Mouse (Mus musculus): ENCODE results near the gene Kcnma1. TPM values are rescaled to one million over a fixed set of nuclear protein-coding genes. Genes with fewer than 3 reads are reported as not detected.

Kcnma1 gene
- polyA plus RNA-seq, 1 experiment from 2014 or later: 0.05 TPM

DNA sequence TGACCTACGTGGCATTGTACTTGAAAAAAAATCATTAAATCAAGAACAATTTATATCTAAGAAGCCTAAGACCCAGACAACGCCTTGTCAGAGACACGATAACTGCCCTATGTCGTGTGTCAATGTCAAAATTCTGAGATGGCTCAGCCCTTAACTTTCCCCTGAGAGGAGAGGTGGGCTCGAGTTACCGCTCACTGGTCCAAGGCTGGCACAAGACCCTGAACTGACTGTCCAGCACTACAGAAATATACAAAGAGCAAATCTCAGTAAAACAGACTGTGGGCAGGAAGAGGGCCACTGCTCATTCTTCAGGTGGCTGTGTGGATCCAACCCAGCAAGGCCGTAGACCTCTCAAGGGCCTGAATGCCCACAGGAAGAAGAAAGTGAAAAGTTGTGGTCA, 23.4 kb downstream of the Kcnma1 start:
- no peak overlapping the region for H3K9ac ChIP-seq (ENCODE audit: low read depth, low read length)
- no peak for ATAC-seq (ENCODE audit: low read depth)
- H3K27ac ChIP-seq (ENCODE audit: low read length): no peak overlapping the region
- no peaks in the 10 kb centered on the region for H3K4me1 ChIP-seq (ENCODE audit: control insufficient read depth, low read depth, low read length)
- H3K4me2 ChIP-seq (ENCODE audit: low read depth, low read length): no peak overlapping the region
- no peaks in the 10 kb centered on the region for H3K36me3 ChIP-seq (ENCODE audit: control insufficient read depth, insufficient read depth)
- H3K4me3 ChIP-seq (ENCODE audit: low read depth, low read length): no peak overlapping the region
- H3K27me3 ChIP-seq (ENCODE audit: control insufficient read depth, insufficient read depth, low read depth, low read length): no peaks in the 10 kb centered on the region
- WGBS (ENCODE audit: insufficient replicate concordance): 59% methylated on average over 7 of the region's 7 CpGs
- H3K9me3 ChIP-seq (replicated peaks; ENCODE audit: control insufficient read depth, low read length): no peaks in the 10 kb centered on the region

DNA sequence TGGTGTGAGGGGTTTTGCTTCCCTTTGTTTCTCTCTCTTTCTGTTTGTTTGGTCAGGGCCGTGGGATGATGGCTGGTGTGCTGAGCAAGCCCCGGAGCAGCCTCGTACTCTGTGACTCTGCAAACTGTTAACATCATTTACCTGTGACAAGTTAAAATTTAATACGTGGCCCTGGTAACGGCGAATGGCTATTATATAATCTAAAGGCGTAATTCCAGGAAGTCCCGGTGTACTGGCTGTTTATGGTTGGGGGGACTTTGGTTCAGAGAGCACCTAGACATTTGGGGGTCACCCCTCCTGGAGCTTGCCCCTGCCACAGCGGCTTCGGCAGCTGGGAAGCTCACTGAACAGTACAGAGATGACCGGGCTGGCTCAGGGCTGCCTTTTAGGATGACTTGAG, 24.6 kb downstream of the Kcnma1 start:
- no peak overlapping the region for H3K9ac ChIP-seq (ENCODE audit: low read depth, low read length)
- no peak overlapping the region for H3K27ac ChIP-seq (ENCODE audit: low read length)
- 64% methylated on average over 11 of the region's 11 CpGs for WGBS (ENCODE audit: insufficient replicate concordance)
- no peak overlapping the region for H3K4me3 ChIP-seq (ENCODE audit: low read depth, low read length)
- H3K9me3 ChIP-seq (replicated peaks; ENCODE audit: control insufficient read depth, low read length): no peaks in the 10 kb centered on the region
- H3K27me3 ChIP-seq (ENCODE audit: control insufficient read depth, insufficient read depth, low read depth, low read length): no peaks in the 10 kb centered on the region
- no peaks in the 10 kb centered on the region for H3K36me3 ChIP-seq (ENCODE audit: control insufficient read depth, insufficient read depth)
- no peak for ATAC-seq (ENCODE audit: low read depth)
- H3K4me1 ChIP-seq (ENCODE audit: control insufficient read depth, low read depth, low read length): no peaks in the 10 kb centered on the region
- H3K4me2 ChIP-seq (ENCODE audit: low read depth, low read length): no peak overlapping the region

DNA sequence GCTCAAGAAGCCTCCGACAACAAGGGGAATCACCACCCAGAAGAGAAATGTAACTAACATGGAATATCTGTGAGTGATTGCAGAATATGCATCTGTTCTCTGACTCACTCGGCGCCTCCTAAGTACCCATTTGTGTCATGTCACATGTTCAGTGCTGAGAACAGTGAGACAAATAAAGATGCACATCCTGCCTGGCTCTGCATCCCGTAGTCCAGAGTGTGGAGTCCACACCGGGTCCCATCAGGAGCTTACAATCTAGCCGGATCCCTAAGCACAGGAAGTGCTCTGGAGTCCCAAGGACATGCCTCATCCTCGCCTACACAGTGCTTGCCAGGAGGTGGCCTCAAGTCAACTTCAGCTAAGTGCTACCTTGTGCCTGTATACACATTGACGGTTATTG, 32.1 kb downstream of the Kcnma1 start:
- Histone ChIP-seq H3K36me3 (ENCODE audit: control insufficient read depth, insufficient read depth) (no peaks in the 10 kb centered on the region), H3K4me3 (ENCODE audit: low read depth, low read length) (no peak overlapping the region), H3K4me1 (ENCODE audit: control insufficient read depth, low read depth, low read length) (no peaks in the 10 kb centered on the region), H3K9me3 (replicated peaks; ENCODE audit: control insufficient read depth, low read length) (no peaks in the 10 kb centered on the region), H3K9ac (ENCODE audit: low read depth, low read length) (no peak overlapping the region), H3K27me3 (ENCODE audit: control insufficient read depth, insufficient read depth, low read depth, low read length) (no peaks in the 10 kb centered on the region), H3K4me2 (ENCODE audit: low read depth, low read length) (no peak overlapping the region), H3K27ac (ENCODE audit: low read length) (no peak overlapping the region)
- 50% methylated on average over 8 of the region's 8 CpGs for WGBS (ENCODE audit: insufficient replicate concordance)
- ATAC-seq (ENCODE audit: low read depth): no peak

DNA sequence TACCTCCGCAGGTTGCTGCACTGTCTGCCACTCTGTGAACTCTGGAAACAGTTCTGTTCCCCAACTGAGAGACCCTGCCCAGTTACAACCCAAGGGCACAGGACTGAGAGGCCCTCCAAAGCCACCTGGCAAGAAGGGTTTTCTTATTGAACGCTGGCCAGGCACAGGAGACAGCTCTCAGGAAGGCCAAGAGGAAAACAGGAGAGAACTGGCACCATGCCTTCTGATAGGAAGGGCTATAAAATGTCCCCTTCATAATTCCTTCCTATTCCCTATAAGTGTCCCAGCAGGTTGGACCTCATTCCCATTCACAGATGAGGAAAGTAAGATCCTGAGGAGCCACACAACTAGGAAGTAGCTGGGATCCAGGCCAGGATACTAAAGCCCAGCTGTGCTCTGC, 39.6 kb downstream of the Kcnma1 start:
- ATAC-seq (ENCODE audit: low read depth): no peak

DNA sequence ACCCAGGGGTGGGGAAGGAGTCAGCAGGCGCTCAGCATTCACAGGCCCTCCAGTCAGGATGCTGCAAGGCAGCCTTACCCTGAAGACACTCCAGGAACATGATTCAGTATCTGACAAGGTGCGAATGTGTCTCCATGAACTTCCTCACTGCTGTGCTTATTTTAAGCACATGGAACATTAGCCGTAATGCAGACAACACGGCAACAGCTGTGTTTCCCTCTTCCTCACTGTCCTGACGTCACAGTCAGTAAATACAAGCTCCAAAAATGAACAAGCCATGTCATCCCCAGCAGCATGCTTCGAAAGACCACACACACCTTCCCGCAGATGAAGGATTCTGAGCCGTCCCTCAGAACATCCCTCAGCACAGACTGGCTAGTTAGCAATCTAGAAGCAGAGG, 47.8 kb downstream of the Kcnma1 start:
- Histone ChIP-seq H3K27ac (ENCODE audit: low read length) (no peak overlapping the region), H3K27me3 (ENCODE audit: control insufficient read depth, insufficient read depth, low read depth, low read length) (no peaks in the 10 kb centered on the region), H3K4me2 (ENCODE audit: low read depth, low read length) (no peak overlapping the region), H3K9ac (ENCODE audit: low read depth, low read length) (no peak overlapping the region), H3K9me3 (replicated peaks; ENCODE audit: control insufficient read depth, low read length) (no peaks in the 10 kb centered on the region), H3K4me1 (ENCODE audit: control insufficient read depth, low read depth, low read length) (no peaks in the 10 kb centered on the region), H3K4me3 (ENCODE audit: low read depth, low read length) (no peak overlapping the region), H3K36me3 (ENCODE audit: control insufficient read depth, insufficient read depth) (no peaks in the 10 kb centered on the region)
- 65% methylated on average over 8 of the region's 8 CpGs for WGBS (ENCODE audit: insufficient replicate concordance)
- no peak for ATAC-seq (ENCODE audit: low read depth)

More for the DNA sequence above, 39.6 kb downstream of the Kcnma1 start:
- H3K27me3 ChIP-seq (ENCODE audit: control insufficient read depth, insufficient read depth, low read depth, low read length): no peaks in the 10 kb centered on the region
- no peaks in the 10 kb centered on the region for H3K4me1 ChIP-seq (ENCODE audit: control insufficient read depth, low read depth, low read length)
- H3K4me2 ChIP-seq (ENCODE audit: low read depth, low read length): no peak overlapping the region
- no peak overlapping the region for H3K9ac ChIP-seq (ENCODE audit: low read depth, low read length)
- WGBS (ENCODE audit: insufficient replicate concordance): 60% methylated on average over 2 of the region's 2 CpGs
- no peak overlapping the region for H3K4me3 ChIP-seq (ENCODE audit: low read depth, low read length)
- H3K9me3 ChIP-seq (replicated peaks; ENCODE audit: control insufficient read depth, low read length): no peaks in the 10 kb centered on the region
- H3K27ac ChIP-seq (ENCODE audit: low read length): no peak overlapping the region
- H3K36me3 ChIP-seq (ENCODE audit: control insufficient read depth, insufficient read depth): no peaks in the 10 kb centered on the region

DNA sequence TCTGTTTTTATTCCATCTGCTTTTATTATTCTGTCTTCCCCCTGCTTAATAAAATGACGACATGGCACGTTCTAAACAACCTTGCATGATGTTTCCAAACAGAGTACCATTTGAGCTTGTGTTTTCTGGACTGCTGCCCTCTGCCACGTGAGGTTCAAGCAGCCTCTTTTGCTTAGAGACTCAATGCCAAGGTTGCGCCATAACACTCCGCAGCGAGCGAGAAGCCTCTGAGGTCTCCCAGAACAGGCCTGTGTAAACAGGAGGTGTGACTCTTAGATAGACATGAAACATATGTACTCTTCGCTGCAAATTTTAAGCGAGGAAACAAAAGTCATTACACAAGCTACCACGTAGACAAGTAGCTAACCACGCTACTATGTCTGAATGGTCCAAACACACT, 55.2 kb downstream of the Kcnma1 start:
- Histone ChIP-seq H3K4me1 (ENCODE audit: control insufficient read depth, low read depth, low read length) (no peaks in the 10 kb centered on the region), H3K4me2 (ENCODE audit: low read depth, low read length) (no peak overlapping the region), H3K27ac (ENCODE audit: low read length) (no peak overlapping the region), H3K27me3 (ENCODE audit: control insufficient read depth, insufficient read depth, low read depth, low read length) (no peaks in the 10 kb centered on the region), H3K4me3 (ENCODE audit: low read depth, low read length) (no peak overlapping the region), H3K36me3 (ENCODE audit: control insufficient read depth, insufficient read depth) (no peaks in the 10 kb centered on the region), H3K9me3 (replicated peaks; ENCODE audit: control insufficient read depth, low read length) (no peaks in the 10 kb centered on the region), H3K9ac (ENCODE audit: low read depth, low read length) (no peak overlapping the region)
- no peak for ATAC-seq (ENCODE audit: low read depth)
- WGBS (ENCODE audit: insufficient replicate concordance): 64% methylated on average over 11 of the region's 11 CpGs

DNA sequence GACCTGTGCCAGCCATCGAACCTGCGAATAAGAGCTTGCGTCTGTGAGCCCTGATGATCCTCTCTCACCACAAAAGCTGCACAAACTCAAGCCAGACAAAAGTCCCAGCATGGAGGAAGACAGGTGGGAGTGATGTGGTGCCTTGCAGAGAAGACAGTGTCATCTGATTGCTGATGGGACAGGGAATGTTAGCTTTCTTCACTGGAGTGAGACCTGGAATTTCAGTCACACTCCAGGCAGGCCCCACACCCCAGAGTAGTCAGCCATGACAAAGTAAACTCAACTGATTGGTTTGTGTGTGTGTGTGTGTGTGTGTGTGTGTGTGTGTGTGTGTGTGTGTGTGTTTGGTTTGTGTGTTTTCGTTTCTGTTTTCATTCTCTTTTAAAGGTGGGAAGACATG, 57.0 kb downstream of the Kcnma1 start:
- WGBS (ENCODE audit: insufficient replicate concordance): 57% methylated on average over 4 of the region's 4 CpGs
- Histone ChIP-seq H3K4me1 (ENCODE audit: control insufficient read depth, low read depth, low read length) (no peaks in the 10 kb centered on the region), H3K4me2 (ENCODE audit: low read depth, low read length) (no peak overlapping the region), H3K27me3 (ENCODE audit: control insufficient read depth, insufficient read depth, low read depth, low read length) (no peaks in the 10 kb centered on the region), H3K36me3 (ENCODE audit: control insufficient read depth, insufficient read depth) (no peaks in the 10 kb centered on the region), H3K27ac (ENCODE audit: low read length) (no peak overlapping the region), H3K9me3 (replicated peaks; ENCODE audit: control insufficient read depth, low read length) (no peaks in the 10 kb centered on the region), H3K4me3 (ENCODE audit: low read depth, low read length) (no peak overlapping the region), H3K9ac (ENCODE audit: low read depth, low read length) (no peak overlapping the region)
- no peak for ATAC-seq (ENCODE audit: low read depth)

DNA sequence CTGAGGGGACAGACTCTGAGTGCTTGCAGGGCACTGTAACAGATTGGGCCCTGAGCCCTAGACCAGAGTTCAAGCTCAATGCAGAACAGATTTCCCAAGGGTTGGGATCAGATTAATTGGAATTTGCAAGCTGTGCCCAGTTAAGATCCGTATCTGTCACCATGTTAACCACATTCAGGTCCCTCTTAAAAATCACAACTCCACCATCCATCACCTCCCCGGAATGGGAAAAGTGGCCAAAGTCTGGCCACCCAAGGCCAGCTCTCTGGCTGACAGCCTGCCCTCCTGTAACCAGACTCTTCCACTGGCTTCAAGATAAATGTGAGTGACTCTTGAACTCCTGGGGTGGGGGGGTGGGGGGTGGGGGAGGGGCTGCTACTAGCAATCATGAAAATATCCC, 70.4 kb downstream of the Kcnma1 start:
- no peaks in the 10 kb centered on the region for H3K27me3 ChIP-seq (ENCODE audit: control insufficient read depth, insufficient read depth, low read depth, low read length)

DNA sequence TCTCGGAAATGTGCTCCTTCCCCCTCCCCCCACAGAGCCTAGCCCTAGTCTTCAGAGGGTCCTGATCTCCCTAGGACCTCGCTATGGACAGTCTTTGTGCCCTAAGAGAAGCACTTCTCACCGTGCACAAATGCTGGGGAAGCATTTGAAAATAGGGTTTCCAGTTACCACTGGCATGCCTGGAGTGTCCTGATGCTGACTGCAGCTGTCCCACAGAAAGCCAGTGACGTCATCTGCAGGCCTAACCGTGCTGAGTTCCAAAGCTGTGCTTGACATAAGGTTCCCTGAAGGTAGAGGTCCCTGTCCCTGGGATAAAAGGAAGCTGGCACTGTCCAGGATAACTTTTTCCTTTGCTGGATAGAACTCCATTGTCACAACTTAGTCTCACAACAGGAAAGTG, 71.1 kb downstream of the Kcnma1 start:
- no peak overlapping the region for H3K4me2 ChIP-seq (ENCODE audit: low read depth, low read length)
- H3K27ac ChIP-seq (ENCODE audit: low read length): no peak overlapping the region
- H3K9me3 ChIP-seq (replicated peaks; ENCODE audit: control insufficient read depth, low read length): no peaks in the 10 kb centered on the region
- no peak overlapping the region for H3K4me3 ChIP-seq (ENCODE audit: low read depth, low read length)
- no peaks in the 10 kb centered on the region for H3K27me3 ChIP-seq (ENCODE audit: control insufficient read depth, insufficient read depth, low read depth, low read length)
- ATAC-seq (ENCODE audit: low read depth): no peak
- H3K9ac ChIP-seq (ENCODE audit: low read depth, low read length): no peak overlapping the region
- no peaks in the 10 kb centered on the region for H3K4me1 ChIP-seq (ENCODE audit: control insufficient read depth, low read depth, low read length)
- no peaks in the 10 kb centered on the region for H3K36me3 ChIP-seq (ENCODE audit: control insufficient read depth, insufficient read depth)
- 37% methylated on average over 5 of the region's 5 CpGs for WGBS (ENCODE audit: insufficient replicate concordance)

More for the DNA sequence above, 70.4 kb downstream of the Kcnma1 start:
- no peak overlapping the region for H3K9ac ChIP-seq (ENCODE audit: low read depth, low read length)
- H3K4me1 ChIP-seq (ENCODE audit: control insufficient read depth, low read depth, low read length): no peaks in the 10 kb centered on the region
- no peaks in the 10 kb centered on the region for H3K9me3 ChIP-seq (replicated peaks; ENCODE audit: control insufficient read depth, low read length)
- 52% methylated on average over 2 of the region's 2 CpGs for WGBS (ENCODE audit: insufficient replicate concordance)
- no peak overlapping the region for H3K4me2 ChIP-seq (ENCODE audit: low read depth, low read length)
- no peak overlapping the region for H3K4me3 ChIP-seq (ENCODE audit: low read depth, low read length)
- no peaks in the 10 kb centered on the region for H3K36me3 ChIP-seq (ENCODE audit: control insufficient read depth, insufficient read depth)
- ATAC-seq (ENCODE audit: low read depth): no peak
- no peak overlapping the region for H3K27ac ChIP-seq (ENCODE audit: low read length)

DNA sequence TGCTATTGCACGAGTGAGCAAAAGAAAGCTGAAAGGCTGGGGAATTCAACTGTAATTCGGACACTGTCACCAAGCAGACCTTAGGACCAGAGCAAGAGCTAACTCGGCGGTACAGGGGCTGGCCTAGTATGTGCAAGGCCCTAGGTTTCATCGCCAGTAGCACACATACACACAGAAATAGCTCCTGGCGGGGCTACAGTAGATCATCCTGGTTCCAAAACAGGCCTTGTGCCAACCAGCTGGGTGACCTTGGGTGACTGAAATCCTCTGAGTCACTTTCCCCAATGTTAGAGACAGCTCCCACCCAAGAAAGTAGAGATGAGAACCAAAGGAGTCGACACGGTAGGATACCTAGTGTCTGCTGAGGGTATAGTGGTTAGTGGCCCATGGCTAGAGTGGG, 72.2 kb downstream of the Kcnma1 start:
- Histone ChIP-seq H3K27ac (ENCODE audit: low read length) (no peak overlapping the region), H3K4me3 (ENCODE audit: low read depth, low read length) (no peak overlapping the region), H3K27me3 (ENCODE audit: control insufficient read depth, insufficient read depth, low read depth, low read length) (no peaks in the 10 kb centered on the region), H3K4me2 (ENCODE audit: low read depth, low read length) (no peak overlapping the region), H3K9ac (ENCODE audit: low read depth, low read length) (no peak overlapping the region), H3K9me3 (replicated peaks; ENCODE audit: control insufficient read depth, low read length) (no peaks in the 10 kb centered on the region), H3K36me3 (ENCODE audit: control insufficient read depth, insufficient read depth) (no peaks in the 10 kb centered on the region), H3K4me1 (ENCODE audit: control insufficient read depth, low read depth, low read length) (no peaks in the 10 kb centered on the region)
- 49% methylated on average over 8 of the region's 8 CpGs for WGBS (ENCODE audit: insufficient replicate concordance)
- ATAC-seq (ENCODE audit: low read depth): no peak

Data from liver, embryonic 16.5 days (tissue).